Mouse (Mus musculus) small intestine, adult 2 months (tissue): ENCODE results near the gene Ntm.

Experiments
- CTCF ChIP-seq: fragments of 200-500 bp; IDR thresholded peaks from 2 replicates; pipeline ENCODE4 v1.5.1; 2012; ENCODE audit warnings: low read depth, mild to moderate bottlenecking, control low read depth, inconsistent platforms, low read length, moderate library complexity, mixed read lengths; ENCODE audit not compliant: insufficient replicate concordance, insufficient read length; ENCODE audit errors: extremely low read depth
- POLR2A ChIP-seq: fragments of 200-500 bp; IDR thresholded peaks from 2 replicates; pipeline ENCODE4 v1.6.1; 2012; ENCODE audit warnings: low read depth, mild to moderate bottlenecking, control low read depth, inconsistent platforms, low read length, moderate library complexity

GRCm38 (mm10) chr9:29123828-29124227 lies 839.1 kb downstream of the Ntm start:
- no peak for TF ChIP-seq CTCF
- TF ChIP-seq POLR2A: no peak
